Mouse (Mus musculus) C2C12 (cell line): ENCODE data around the gene 2010109A12Rik.

ENCODE experiments used
- CEBPB ChIP-seq: IDR thresholded peaks from one replicate; pipeline ENCODE4 v1.6.1; 2011; ENCODE audit warnings: low read depth, mild to moderate bottlenecking, control low read depth, moderate library complexity
- CTCF ChIP-seq: IDR thresholded peaks from one replicate; pipeline ENCODE4 v1.5.1; 2011; ENCODE audit not compliant: control insufficient read depth, insufficient read depth, insufficient read length
- MAX ChIP-seq: IDR thresholded peaks from one replicate; pipeline ENCODE4 v1.6.1; 2011; ENCODE audit warnings: mild to moderate bottlenecking, control low read depth
- MYOD1 ChIP-seq: IDR thresholded peaks from one replicate; pipeline ENCODE4 v1.6.1; 2011; ENCODE audit warnings: low read depth; ENCODE audit not compliant: control insufficient read depth, insufficient read length
- USF1 ChIP-seq: IDR thresholded peaks from one replicate; pipeline ENCODE4 v1.6.1; 2011; ENCODE audit warnings: low read depth, mild to moderate bottlenecking, control low read depth, moderate library complexity

DNA sequence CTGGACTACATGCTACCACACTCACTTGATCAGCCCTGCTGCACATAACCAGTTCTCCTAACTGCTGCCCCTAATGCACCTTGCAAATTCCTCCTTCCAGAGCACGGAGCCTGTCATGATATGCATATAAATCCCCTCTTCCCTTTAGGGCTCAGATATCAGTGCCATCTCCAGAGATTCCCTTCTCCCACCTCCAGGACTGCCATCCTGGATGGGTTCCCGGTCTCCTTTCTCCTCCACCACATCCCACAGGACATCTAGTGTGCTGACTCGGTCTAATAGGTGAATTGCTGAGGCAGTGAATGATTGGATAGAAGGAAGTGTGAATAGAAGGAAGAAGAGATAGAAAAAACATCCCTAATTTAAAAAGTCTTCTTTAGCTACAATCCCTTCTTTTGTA lies 25.4 kb downstream of the 2010109A12Rik start:
- TF ChIP-seq CTCF: no peak
- no peak for TF ChIP-seq USF1
- TF ChIP-seq MAX: no peak
- no peak for TF ChIP-seq CEBPB
- TF ChIP-seq MYOD1: no peak
